21 mouse cellular contexts compared by ENCODE assay signal in genomic region chr2:166128032-166128431, GRCm38 (mm10). TPM values are rescaled to one million over a fixed set of nuclear protein-coding genes. Genes with fewer than 3 reads are reported as not detected.
A peak's percentile ranks its signal among the peaks of the same experiment; 100 is the strongest.
DNase-seq lines count a peak whose midpoint lies in the region; ATAC-seq and TF ChIP-seq lines count a peak whose summit lies in the region.
"Had no signal": no experiment of that assay in that cellular context is flagged by ENCODE, and none has a peak within 500 bp of the region (broad histone marks: within the 10 kb centered on the region; RNA-seq: fewer than 3 reads in every experiment).

No protein-coding gene starts in this region.

- peaks cover 53% of the 10 kb centered on the region for H3K4me1 ChIP-seq in heart, embryonic 10.5 days
- H3K4me1 ChIP-seq in intestine, postnatal 0 days (replicated peaks; ENCODE audit: control insufficient read depth, insufficient read depth, low read length), result peaks cover 9% of the 10 kb centered on the region; the same call in 1 of the 2 replicates
- H3K4me1 ChIP-seq in intestine, embryonic 15.5 days (replicated peaks), result peaks cover 12% of the 10 kb centered on the region
- H3K4me1 ChIP-seq in small intestine, adult 2 months (ENCODE audit: control insufficient read depth, insufficient read depth, insufficient read length, low read length), result peaks cover 38% of the 10 kb centered on the region
- H3K4me1 ChIP-seq in neural tube, embryonic 15.5 days, result peaks cover 5% of the 10 kb centered on the region; the same call in 1 of the 2 replicates

- no peak for TF ChIP-seq CTCF in intestine, postnatal 0 days (IDR thresholded peaks at IDR 0.05; ENCODE audit: low read depth)
- no peak for TF ChIP-seq CTCF in Patski (IDR thresholded peaks at IDR 0.05)
- no peak for TF ChIP-seq CTCF in small intestine, adult 2 months (IDR thresholded peaks at IDR 0.05; ENCODE audit: extremely low read depth, insufficient read length, insufficient replicate concordance, low read depth, low read length)

- no peaks in the 10 kb centered on the region for H3K27me3 ChIP-seq in heart, embryonic 10.5 days (ENCODE audit: insufficient read depth, poor library complexity, severe bottlenecking)
- H3K27me3 ChIP-seq in intestine, postnatal 0 days (replicated peaks; ENCODE audit: control insufficient read depth, insufficient read depth, low read length), result no peaks in the 10 kb centered on the region
- H3K27me3 ChIP-seq in intestine, embryonic 15.5 days (replicated peaks), result no peaks in the 10 kb centered on the region
- H3K27me3 ChIP-seq in Patski, result no peaks in the 10 kb centered on the region
- H3K27me3 ChIP-seq in small intestine, adult 2 months (ENCODE audit: control insufficient read depth, insufficient read depth, low read length), result no peaks in the 10 kb centered on the region
- H3K27me3 ChIP-seq in neural tube, embryonic 15.5 days (replicated peaks), result no peaks in the 10 kb centered on the region
- H3K27me3 ChIP-seq: embryonic facial prominence, embryonic 15.5 days; hindbrain, embryonic 12.5 days had no signal

- POLR2A ChIA-PET in Patski (lab: Charles Lee), result no interaction called here

- H3K4me3 ChIP-seq in heart, embryonic 10.5 days, result no peak overlapping the region
- no peak overlapping the region for H3K4me3 ChIP-seq in intestine, postnatal 0 days (ENCODE audit: low read depth, low read length)
- H3K4me3 ChIP-seq in intestine, embryonic 15.5 days (replicated peaks), result no peak overlapping the region
- no peak overlapping the region for H3K4me3 ChIP-seq in small intestine, adult 2 months (ENCODE audit: low read depth, low read length)
- H3K4me3 ChIP-seq in neural tube, embryonic 15.5 days (replicated peaks), result no peak overlapping the region
- H3K4me3 ChIP-seq: embryonic facial prominence, embryonic 15.5 days; erythroblast, embryonic 14.5 days; forebrain, embryonic 10.5 days; heart, adult 2 months; hindbrain, embryonic 12.5 days had no signal

- WGBS in heart, embryonic 10.5 days, result 85% methylated on average over 15 of the region's 15 CpGs
- WGBS in intestine, postnatal 0 days, result 93% methylated on average over 15 of the region's 15 CpGs
- 88% methylated on average over 15 of the region's 15 CpGs for WGBS in intestine, embryonic 15.5 days
- 90% methylated on average over 15 of the region's 15 CpGs for WGBS in small intestine, adult 2 months
- 90% methylated on average over 15 of the region's 15 CpGs for WGBS in neural tube, embryonic 15.5 days

- ATAC-seq in intestine, postnatal 0 days, result no peak
- no peak for ATAC-seq in intestine, embryonic 15.5 days
- peak; percentile 68 for ATAC-seq in Patski
- ATAC-seq in neural tube, embryonic 15.5 days (ENCODE audit: low FRiP score), result no peak
- ATAC-seq: forebrain, embryonic 16.5 days; hindbrain, embryonic 16.5 days; inflammation-experienced regulatory T-cells, adult 6 months had no signal

- in situ Hi-C loops in Patski (cut with MboI; ENCODE audit: low pct_unique_long_range_greater_than_20kb), result no loop called here

- TF ChIP-seq POLR2A in small intestine, adult 2 months (IDR thresholded peaks at IDR 0.05; ENCODE audit: low read depth, low read length), result no peak

- no peaks in the 10 kb centered on the region for H3K9me3 ChIP-seq in heart, embryonic 10.5 days
- no peaks in the 10 kb centered on the region for H3K9me3 ChIP-seq in intestine, postnatal 0 days (ENCODE audit: control insufficient read depth)
- H3K9me3 ChIP-seq in intestine, embryonic 15.5 days, result no peaks in the 10 kb centered on the region
- no peaks in the 10 kb centered on the region for H3K9me3 ChIP-seq in neural tube, embryonic 15.5 days (replicated peaks)
- H3K9me3 ChIP-seq: embryonic facial prominence, embryonic 15.5 days; forebrain, embryonic 10.5 days; hindbrain, embryonic 12.5 days had no signal

- H3K27ac ChIP-seq in heart, embryonic 10.5 days, result no peak overlapping the region
- H3K27ac ChIP-seq in intestine, postnatal 0 days (ENCODE audit: low read depth, low read length), result 0 out of 2 replicates have a peak overlapping the region, but pooled peaks have one; percentile 28
- no peak overlapping the region for H3K27ac ChIP-seq in intestine, embryonic 15.5 days
- peak overlapping the region; percentile 3; the same call in 1 of the 2 replicates for H3K27ac ChIP-seq in small intestine, adult 2 months (ENCODE audit: insufficient read depth, low read depth, low read length)
- no peak overlapping the region for H3K27ac ChIP-seq in neural tube, embryonic 15.5 days (replicated peaks)
- H3K27ac ChIP-seq: embryonic facial prominence, embryonic 15.5 days; forebrain, embryonic 10.5 days; heart, adult 2 months; hindbrain, embryonic 12.5 days had no signal

- peaks cover 88% of the 10 kb centered on the region for H3K36me3 ChIP-seq in heart, embryonic 10.5 days
- peaks cover 42% of the 10 kb centered on the region for H3K36me3 ChIP-seq in intestine, postnatal 0 days (ENCODE audit: control insufficient read depth, insufficient read depth)
- H3K36me3 ChIP-seq in intestine, embryonic 15.5 days, result peaks cover 12% of the 10 kb centered on the region; the same call in 1 of the 2 replicates
- H3K36me3 ChIP-seq in small intestine, adult 2 months (ENCODE audit: control insufficient read depth, insufficient read depth, low read length), result peaks cover 7% of the 10 kb centered on the region
- peaks cover 16% of the 10 kb centered on the region for H3K36me3 ChIP-seq in neural tube, embryonic 15.5 days

- H3K9ac ChIP-seq in intestine, postnatal 0 days (ENCODE audit: low read depth, low read length), result no peak overlapping the region
- no peak overlapping the region for H3K9ac ChIP-seq in intestine, embryonic 15.5 days
- H3K9ac ChIP-seq in neural tube, embryonic 15.5 days (replicated peaks), result no peak overlapping the region
- H3K9ac ChIP-seq: embryonic facial prominence, embryonic 15.5 days; hindbrain, embryonic 12.5 days had no signal

- CTCF ChIA-PET in Patski (lab: Charles Lee), result no interaction called here

- H3K4me2 ChIP-seq in intestine, postnatal 0 days (replicated peaks; ENCODE audit: low read depth), result no peak overlapping the region
- no peak overlapping the region for H3K4me2 ChIP-seq in intestine, embryonic 15.5 days (replicated peaks)
- no peak overlapping the region for H3K4me2 ChIP-seq in neural tube, embryonic 15.5 days
- H3K4me2 ChIP-seq: embryonic facial prominence, embryonic 15.5 days; hindbrain, embryonic 12.5 days had no signal

- DNase-seq in heart, adult 11 months, result peak; percentile 93
- DNase-seq in heart, embryonic 10.5 days (ENCODE audit: low spot score), result no peak
- no peak for DNase-seq in Patski (ENCODE audit: low read depth, low spot score)
- DNase-seq: adrenal gland, adult 2 months; adrenal gland, postnatal 25 days; cerebellum, adult 18-20 months; cerebellum, adult 9-11 months; cerebellum, postnatal 36 days; gastrocnemius, postnatal 10 days had no signal

RNA-seq across cellular contexts. Expression of gene Sulf2, which starts 27.4 kb away (rescaled TPM):
- polyA plus RNA-seq in heart, embryonic 10.5 days (2016; fragmentation: Nextera tagmentation; extraction: Ambion mirVana), result 94.7 and 103 TPM in 2 replicates
- 66.0 and 66.4 TPM in 2 replicates for polyA plus RNA-seq in intestine, postnatal 0 days (2015; fragmentation: Nextera tagmentation; extraction: Ambion mirVana)
- 100 and 106 TPM in 2 replicates for polyA plus RNA-seq in intestine, embryonic 15.5 days (2015; fragmentation: Nextera tagmentation; extraction: Ambion mirVana)
- polyA plus RNA-seq in Patski (2021), result 31.6 TPM
- polyA plus RNA-seq in small intestine, adult 2 months (2012; rRNA removed), result 35.8 and 75.6 TPM in 2 replicates
- 118 and 123 TPM in 2 replicates for polyA plus RNA-seq in neural tube, embryonic 15.5 days (2015; fragmentation: Nextera tagmentation; extraction: Ambion mirVana)

Comparison
In these comparisons a context has a peak if more than half of its experiments do, and no peak if none do; other contexts are left out.
1. H3K27ac ChIP-seq: peak in intestine, postnatal 0 days (single experiment) and small intestine, adult 2 months (single experiment); none in heart, embryonic 10.5 days (single experiment), intestine, embryonic 15.5 days (single experiment) and neural tube, embryonic 15.5 days (single experiment).